Mouse (Mus musculus) central nervous system, embryonic 14 days (tissue): Measurements from ENCODE around the gene Prss34. TPM values are rescaled to one million over a fixed set of nuclear protein-coding genes. Genes with fewer than 3 reads are reported as not detected.

Experiments
- polyA plus RNA-seq: library from polyadenylated mRNA; depleted of rRNA; stranded (reverse); fragments of >200 nt; gene quantifications from 2 replicates; pipeline ENCODE4 v1.2.3, GENCODE M21; 2012; rRNA removed

Gene Prss34
- polyA plus RNA-seq, result 0.34 TPM in 1 of 2 replicates, not detected in the other

GRCm38 (mm10) chr17:25298094-25298493, at the start of gene Prss34:
Gene Prss34 (plus strand): TSS chr17:25298394.

GRCm38 (mm10) chr17:25256140-25256754, 41.9 kb upstream of the Prss34 start, which contains the start of gene Baiap3:
Gene Baiap3 (minus strand): TSS chr17:25256364.

GRCm38 (mm10) chr17:25274571-25275346, 23.4 kb upstream of the Prss34 start, which contains the start of gene Ube2i:
Gene Ube2i (minus strand): TSS chr17:25274622.

GRCm38 (mm10) chr17:25308346-25308745, 10.2 kb downstream of the Prss34 start, which contains the start of gene Prss28:
Gene Prss28 (plus strand): TSS chr17:25308646.

GRCm38 (mm10) chr17:25318354-25318753, 20.2 kb downstream of the Prss34 start, which contains the start of gene Prss29:
Gene Prss29 (plus strand): TSS chr17:25318654.

GRCm38 (mm10) chr17:25345462-25345861, 47.3 kb downstream of the Prss34 start, which contains the start of gene Tpsab1:
Gene Tpsab1 (minus strand): TSS chr17:25345562.

Other genes starting within 250 kb of the Prss34 start
- 7.2 and 7.5 TPM in 2 replicates for gene Tmem204, start 214.8 kb upstream of the Prss34 start, polyA plus RNA-seq
- 35.8 and 39.1 TPM in 2 replicates for gene Telo2, start 182.4 kb upstream of the Prss34 start, polyA plus RNA-seq
- gene Ptx4, start 177.6 kb upstream of the Prss34 start, polyA plus RNA-seq, result 0.21 TPM in 1 of 2 replicates, not detected in the other
- gene Clcn7, start 165.0 kb upstream of the Prss34 start, polyA plus RNA-seq, result 37.8 and 40.8 TPM in 2 replicates
- not detected in 2 replicates for gene Ccdc154, start 135.9 kb upstream of the Prss34 start, polyA plus RNA-seq
- gene Gm38655, start 122.9 kb upstream of the Prss34 start, polyA plus RNA-seq, result not detected in 2 replicates
- gene BC003965, start 113.8 kb upstream of the Prss34 start, polyA plus RNA-seq, result 28.0 and 28.7 TPM in 2 replicates
- gene Unkl, start 110.0 kb upstream of the Prss34 start, polyA plus RNA-seq, result 19.9 and 21.1 TPM in 2 replicates
- gene Gnptg, start 58.3 kb upstream of the Prss34 start, polyA plus RNA-seq, result 81.6 and 84.9 TPM in 2 replicates
- gene Tsr3, start 58.2 kb upstream of the Prss34 start, polyA plus RNA-seq, result 49.1 and 51.0 TPM in 2 replicates
- 13.0 and 13.9 TPM in 2 replicates for gene Baiap3, start 42.0 kb upstream of the Prss34 start, polyA plus RNA-seq
- 519 and 596 TPM in 2 replicates for gene Ube2i, start 23.8 kb upstream of the Prss34 start, polyA plus RNA-seq
- not detected in 2 replicates for gene Prss28, start 10.3 kb downstream of the Prss34 start, polyA plus RNA-seq
- gene Prss29, start 20.3 kb downstream of the Prss34 start, polyA plus RNA-seq, result not detected in 2 replicates
- gene Tpsab1, start 47.2 kb downstream of the Prss34 start, polyA plus RNA-seq, result 0.11 TPM in 1 of 2 replicates, not detected in the other
- gene Tpsb2, start 67.9 kb downstream of the Prss34 start, polyA plus RNA-seq, result 0.64 and 1.6 TPM in 2 replicates
- 0.21 and 0.76 TPM in 2 replicates for gene Tpsg1, start 70.9 kb downstream of the Prss34 start, polyA plus RNA-seq
- gene Cacna1h, start 135.4 kb downstream of the Prss34 start, polyA plus RNA-seq, result 101 TPM in 2 replicates
- 1.1 and 1.5 TPM in 2 replicates for gene Tekt4, start 156.2 kb downstream of the Prss34 start, polyA plus RNA-seq
- 0.15 TPM in 2 replicates for gene Sstr5, start 198.9 kb downstream of the Prss34 start, polyA plus RNA-seq